Mouse (Mus musculus): ENCODE results near the gene Rrp36. TPM values are rescaled to one million over a fixed set of nuclear protein-coding genes. Genes with fewer than 3 reads are reported as not detected.
A peak's percentile ranks its signal among the peaks of the same experiment; 100 is the strongest.

Gene Rrp36
- polyA plus RNA-seq, 1 experiment from 2014 or later: 56.4 TPM

DNA sequence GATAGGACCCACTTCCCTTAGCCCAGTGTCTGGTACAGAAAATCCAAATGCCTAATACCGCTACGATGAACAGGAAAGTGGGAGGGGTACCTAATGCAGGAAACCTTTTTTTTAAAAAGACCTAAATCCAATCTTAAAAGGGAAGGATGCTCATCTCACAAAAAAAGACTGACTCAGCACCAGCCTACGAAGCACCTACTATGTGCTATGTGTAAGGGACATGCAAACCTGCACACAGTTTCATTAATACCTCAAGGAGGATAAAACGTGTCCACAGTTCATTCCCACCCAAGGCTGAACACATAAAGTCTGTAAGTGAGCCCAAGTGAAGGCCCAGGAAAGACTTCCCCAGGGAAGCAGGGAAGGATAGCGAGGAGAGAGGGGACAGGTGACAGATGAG lies 28.4 kb upstream of the Rrp36 start:
- Histone ChIP-seq H3K27me3 (replicated peaks) (no peaks in the 10 kb centered on the region), H3K9ac (0 out of 2 replicates have a peak overlapping the region, but pooled peaks have one; percentile 87), H3K4me1 (replicated peaks) (peaks cover 34% of the 10 kb centered on the region), H3K36me3 (peaks cover 5% of the 10 kb centered on the region; the same call in 1 of the 2 replicates), H3K4me2 (replicated peaks) (peak overlapping the region; percentile 72), H3K4me3 (replicated peaks) (peak overlapping the region; percentile 90; the same call in 1 of the 2 replicates), H3K27ac (no peak overlapping the region), H3K9me3 (no peaks in the 10 kb centered on the region)
- no peak for ATAC-seq
- WGBS: 89% methylated on average over 5 of the region's 5 CpGs

DNA sequence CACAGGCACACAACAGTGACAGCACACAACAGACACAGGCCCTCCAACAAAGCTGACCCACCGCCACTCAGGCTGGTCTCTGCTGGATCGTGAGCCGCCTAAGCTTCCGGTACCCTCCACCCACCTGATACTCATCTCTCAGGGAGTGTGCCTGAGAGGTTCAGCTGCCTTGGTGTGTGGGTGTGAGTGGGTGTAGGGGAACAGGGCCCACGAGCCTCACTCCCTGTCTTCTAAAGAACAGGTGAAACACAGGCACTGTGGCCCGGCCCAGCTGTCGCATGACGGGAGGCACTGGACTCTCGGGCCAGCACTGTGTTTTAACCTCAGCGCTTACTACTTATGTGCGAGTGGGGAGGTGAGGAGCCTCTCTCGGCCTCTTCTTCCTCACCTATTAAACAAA lies 27.9 kb upstream of the Rrp36 start:
- 84% methylated on average over 12 of the region's 12 CpGs for WGBS
- Histone ChIP-seq H3K9me3 (no peaks in the 10 kb centered on the region), H3K4me2 (replicated peaks) (0 out of 2 replicates have a peak overlapping the region, but pooled peaks have one; percentile 72), H3K4me3 (replicated peaks) (no peak overlapping the region), H3K27ac (no peak overlapping the region), H3K36me3 (peaks cover 5% of the 10 kb centered on the region; the same call in 1 of the 2 replicates), H3K27me3 (replicated peaks) (no peaks in the 10 kb centered on the region), H3K9ac (no peak overlapping the region), H3K4me1 (replicated peaks) (peaks cover 34% of the 10 kb centered on the region)
- ATAC-seq: no peak

DNA sequence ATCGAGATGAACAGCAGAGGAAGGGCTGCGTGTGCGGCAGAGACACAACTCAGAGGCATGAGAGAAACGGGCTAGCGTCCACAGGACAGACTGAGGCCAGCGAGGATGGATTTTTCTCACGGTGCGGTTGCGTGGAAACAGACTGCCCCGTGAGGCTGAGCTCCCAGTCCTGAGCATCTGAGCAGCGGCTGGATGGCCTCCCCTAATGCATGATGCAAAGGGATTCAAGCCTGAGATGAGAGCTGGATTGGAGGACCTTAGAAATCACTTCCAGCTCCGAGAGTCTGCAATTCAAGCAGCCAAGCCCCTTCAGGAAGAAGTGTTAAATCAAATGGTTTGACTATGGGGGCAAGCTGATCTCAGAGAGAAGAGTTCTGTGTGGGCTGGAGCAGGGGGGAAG lies 27.3 kb upstream of the Rrp36 start:
- 71% methylated on average over 12 of the region's 12 CpGs for WGBS
- H3K4me2 ChIP-seq (replicated peaks): peak overlapping the region; percentile 24; the same call in 1 of the 2 replicates
- H3K27ac ChIP-seq: 0 out of 2 replicates have a peak overlapping the region, but pooled peaks have one; percentile 40
- H3K4me1 ChIP-seq (replicated peaks): peaks cover 34% of the 10 kb centered on the region
- H3K27me3 ChIP-seq (replicated peaks): no peaks in the 10 kb centered on the region
- H3K4me3 ChIP-seq (replicated peaks): no peak overlapping the region
- 0 out of 2 replicates have a peak overlapping the region, but pooled peaks have one; percentile 17 for H3K9ac ChIP-seq
- peaks cover 5% of the 10 kb centered on the region; the same call in 1 of the 2 replicates for H3K36me3 ChIP-seq
- no peak for ATAC-seq
- no peaks in the 10 kb centered on the region for H3K9me3 ChIP-seq

DNA sequence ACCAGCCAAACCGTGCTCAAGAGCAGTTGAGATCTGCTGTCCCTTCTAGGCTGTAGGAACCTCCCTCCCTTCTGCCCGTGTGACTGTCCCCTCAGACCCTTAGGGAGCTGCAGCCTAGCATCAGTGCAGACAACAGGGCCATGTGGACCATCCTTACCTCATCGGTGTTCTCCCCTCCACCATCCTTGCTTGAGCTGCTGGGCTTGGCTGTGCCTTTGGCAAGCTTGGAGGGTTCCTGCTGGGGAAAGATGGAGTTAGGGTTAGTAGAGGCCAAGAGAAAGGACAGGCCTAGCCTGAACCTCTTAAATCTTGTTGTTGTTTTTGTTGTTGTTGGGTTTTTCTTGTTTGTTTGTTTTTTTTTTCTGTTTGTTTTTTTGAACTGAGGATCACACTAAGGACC lies 25.8 kb upstream of the Rrp36 start:
- Histone ChIP-seq H3K4me2 (replicated peaks) (no peak overlapping the region), H3K27me3 (replicated peaks) (no peaks in the 10 kb centered on the region), H3K4me1 (replicated peaks) (peaks cover 34% of the 10 kb centered on the region), H3K27ac (no peak overlapping the region), H3K9ac (no peak overlapping the region), H3K9me3 (no peaks in the 10 kb centered on the region), H3K36me3 (peaks cover 5% of the 10 kb centered on the region; the same call in 1 of the 2 replicates), H3K4me3 (replicated peaks) (no peak overlapping the region)
- 80% methylated on average over 3 of the region's 3 CpGs for WGBS
- ATAC-seq: no peak

DNA sequence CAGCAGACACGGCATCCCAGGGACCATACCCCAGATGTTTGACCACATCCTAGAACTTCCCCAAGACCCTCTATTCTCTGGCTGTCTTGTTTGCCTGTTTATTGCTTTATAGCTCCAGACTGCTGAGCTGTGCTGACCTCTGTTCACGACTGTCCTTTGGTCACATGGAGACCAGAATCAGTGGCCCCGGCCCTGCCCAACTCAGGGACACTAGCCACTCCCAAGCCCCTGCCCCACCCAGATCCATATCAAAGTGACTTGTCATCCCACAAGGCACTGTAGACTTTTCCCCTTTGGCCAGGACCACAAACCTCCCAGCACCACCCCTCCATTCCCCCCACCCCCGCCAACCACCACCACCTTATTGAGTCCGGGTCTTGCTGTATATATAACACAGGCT lies 25.1 kb upstream of the Rrp36 start:
- Histone ChIP-seq H3K36me3 (peaks cover 5% of the 10 kb centered on the region; the same call in 1 of the 2 replicates), H3K27me3 (replicated peaks) (no peaks in the 10 kb centered on the region), H3K27ac (no peak overlapping the region), H3K9ac (no peak overlapping the region), H3K4me3 (replicated peaks) (no peak overlapping the region), H3K4me2 (replicated peaks) (no peak overlapping the region), H3K9me3 (no peaks in the 10 kb centered on the region), H3K4me1 (replicated peaks) (peaks cover 34% of the 10 kb centered on the region)
- ATAC-seq: peak; percentile 58; the same call in 1 of the 2 replicates
- 43% methylated on average over 5 of the region's 5 CpGs for WGBS

DNA sequence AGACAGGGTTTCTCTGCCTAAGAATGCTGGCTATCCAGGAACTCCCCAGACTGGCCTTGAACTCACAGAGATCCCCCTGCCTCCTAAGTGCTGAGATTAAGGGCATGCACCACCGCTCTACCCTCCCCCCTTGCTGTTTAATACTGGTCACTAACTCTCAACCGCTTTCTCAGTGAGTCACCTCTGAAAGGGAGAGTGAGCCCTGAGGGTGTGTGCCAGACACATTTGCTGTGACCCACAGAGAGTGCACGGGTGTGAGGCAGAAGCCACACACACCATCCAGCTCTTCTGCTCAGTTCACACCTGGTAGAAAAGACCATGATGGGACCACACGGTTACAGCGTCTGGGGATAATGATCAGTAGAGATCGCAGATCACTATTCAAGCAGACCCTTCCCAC lies 24.4 kb upstream of the Rrp36 start:
- Histone ChIP-seq H3K4me2 (replicated peaks) (no peak overlapping the region), H3K9me3 (no peaks in the 10 kb centered on the region), H3K27ac (no peak overlapping the region), H3K36me3 (peaks cover 5% of the 10 kb centered on the region; the same call in 1 of the 2 replicates), H3K9ac (no peak overlapping the region), H3K4me1 (replicated peaks) (peaks cover 29% of the 10 kb centered on the region), H3K27me3 (replicated peaks) (no peaks in the 10 kb centered on the region), H3K4me3 (replicated peaks) (no peak overlapping the region)
- WGBS: 84% methylated on average over 6 of the region's 6 CpGs
- ATAC-seq: no peak

DNA sequence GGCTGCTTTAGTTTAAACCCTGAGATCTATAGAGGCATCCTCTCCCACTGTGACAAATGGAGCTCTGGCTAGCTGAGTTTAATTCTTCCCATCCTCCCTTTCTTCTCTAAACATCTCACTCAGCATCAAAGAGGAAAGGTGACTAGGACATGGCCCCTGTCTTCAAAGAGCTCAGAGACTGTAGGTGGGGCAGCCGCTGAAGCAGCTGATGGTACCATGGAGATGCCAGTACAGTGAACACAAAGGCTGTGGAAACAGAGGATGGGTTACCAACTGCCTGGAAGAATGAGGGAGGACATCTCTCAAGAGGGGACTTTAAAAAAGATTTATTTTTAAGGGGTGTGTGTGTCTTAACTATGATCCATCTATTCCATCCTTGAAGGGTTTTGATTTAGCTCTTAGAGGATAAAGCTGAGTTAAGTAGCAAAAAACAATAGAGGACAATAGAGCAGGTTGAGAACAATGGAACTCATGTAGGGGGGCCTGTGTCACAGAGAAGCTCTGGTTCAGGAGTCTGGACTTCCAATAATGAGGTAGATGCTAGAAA lies 20.4 kb upstream of the Rrp36 start:
- H3K36me3 ChIP-seq: peaks cover 3% of the 10 kb centered on the region; the same call in 1 of the 2 replicates
- H3K4me3 ChIP-seq (replicated peaks): no peak overlapping the region
- H3K9me3 ChIP-seq: no peaks in the 10 kb centered on the region
- WGBS: 85% methylated on average over 1 of the region's 1 CpGs
- no peak overlapping the region for H3K9ac ChIP-seq
- H3K27ac ChIP-seq: no peak overlapping the region
- 0 out of 2 replicates have a peak, but pooled peaks cover 2% of the 10 kb centered on the region for H3K4me1 ChIP-seq (replicated peaks)
- ATAC-seq: no peak
- no peak overlapping the region for H3K4me2 ChIP-seq (replicated peaks)
- no peaks in the 10 kb centered on the region for H3K27me3 ChIP-seq (replicated peaks)

DNA sequence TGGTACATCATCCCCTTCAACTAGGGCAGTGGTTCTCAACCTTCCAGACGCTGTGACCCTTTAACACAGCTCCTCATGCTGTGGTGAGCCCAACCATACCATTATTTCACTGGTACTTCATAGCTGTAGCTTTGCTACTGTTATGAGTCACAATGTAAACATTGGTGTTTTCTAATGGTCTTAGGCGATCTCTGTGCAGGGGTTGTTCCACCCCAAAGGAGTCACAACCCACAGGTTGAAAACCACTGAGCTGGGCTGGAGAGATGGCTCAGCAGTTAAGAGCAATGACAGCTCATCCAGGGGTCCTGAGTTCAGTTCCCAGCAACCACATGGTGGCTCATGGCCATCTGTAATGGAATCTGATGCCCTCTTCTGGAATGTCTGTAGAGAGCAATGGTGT lies 17.2 kb upstream of the Rrp36 start:
- H3K4me1 ChIP-seq (replicated peaks): no peaks in the 10 kb centered on the region
- H3K4me2 ChIP-seq (replicated peaks): no peak overlapping the region
- WGBS: 74% methylated on average over 2 of the region's 2 CpGs
- H3K27me3 ChIP-seq (replicated peaks): no peaks in the 10 kb centered on the region
- H3K9ac ChIP-seq: no peak overlapping the region
- H3K27ac ChIP-seq: no peak overlapping the region
- H3K9me3 ChIP-seq: no peaks in the 10 kb centered on the region
- no peak for ATAC-seq
- H3K4me3 ChIP-seq (replicated peaks): no peak overlapping the region
- H3K36me3 ChIP-seq: peaks cover 14% of the 10 kb centered on the region

DNA sequence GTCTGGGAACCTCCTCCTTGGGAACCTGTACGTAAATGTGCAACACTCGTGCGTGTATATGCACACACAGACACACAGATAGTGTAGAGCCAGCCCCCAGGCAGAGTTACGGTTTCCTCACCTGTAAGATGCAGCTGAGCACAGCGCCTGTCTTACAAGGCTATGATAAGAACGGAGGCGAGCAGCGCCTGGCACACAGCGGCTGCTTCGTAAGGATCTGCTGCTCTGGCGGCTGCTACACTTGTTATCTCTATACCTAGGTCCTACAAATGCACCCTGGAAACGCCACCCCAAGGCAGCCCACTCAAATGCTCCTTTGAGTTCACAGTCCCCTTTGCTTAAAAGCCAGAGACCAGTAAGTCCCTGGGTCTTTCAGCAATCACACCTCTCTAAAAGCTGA lies 16.5 kb upstream of the Rrp36 start:
- H3K9me3 ChIP-seq: no peaks in the 10 kb centered on the region
- no peaks in the 10 kb centered on the region for H3K4me1 ChIP-seq (replicated peaks)
- H3K36me3 ChIP-seq: peaks cover 20% of the 10 kb centered on the region
- no peak overlapping the region for H3K27ac ChIP-seq
- H3K9ac ChIP-seq: no peak overlapping the region
- ATAC-seq: no peak
- no peak overlapping the region for H3K4me3 ChIP-seq (replicated peaks)
- H3K27me3 ChIP-seq (replicated peaks): no peaks in the 10 kb centered on the region
- no peak overlapping the region for H3K4me2 ChIP-seq (replicated peaks)
- 90% methylated on average over 12 of the region's 12 CpGs for WGBS

DNA sequence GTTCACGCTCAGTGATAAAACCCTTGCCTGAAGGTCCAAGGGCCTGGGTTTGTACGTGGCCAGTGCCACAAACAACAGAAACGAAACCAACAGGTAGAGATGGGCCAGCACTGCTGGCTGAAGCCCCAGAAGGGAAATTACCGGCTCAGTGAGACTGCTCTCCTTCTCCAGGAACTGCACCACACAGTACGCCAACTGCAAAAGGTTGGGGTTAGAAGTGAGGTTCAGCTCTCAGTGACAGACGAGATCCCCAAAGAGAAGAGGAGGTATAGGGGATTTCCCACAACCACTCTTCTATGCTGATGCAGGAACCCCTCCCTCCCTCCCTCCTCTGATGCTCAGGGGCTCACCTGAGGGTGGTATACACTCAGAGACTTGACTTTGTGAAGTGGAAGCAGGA lies 11.8 kb upstream of the Rrp36 start:
- no peak overlapping the region for H3K4me2 ChIP-seq (replicated peaks)
- no peak overlapping the region for H3K9ac ChIP-seq
- WGBS: 89% methylated on average over 6 of the region's 6 CpGs
- ATAC-seq: no peak
- H3K36me3 ChIP-seq: peaks cover 46% of the 10 kb centered on the region
- H3K4me1 ChIP-seq (replicated peaks): peaks cover 9% of the 10 kb centered on the region
- H3K27me3 ChIP-seq (replicated peaks): no peaks in the 10 kb centered on the region
- H3K4me3 ChIP-seq (replicated peaks): no peak overlapping the region
- H3K27ac ChIP-seq: no peak overlapping the region
- no peaks in the 10 kb centered on the region for H3K9me3 ChIP-seq

DNA sequence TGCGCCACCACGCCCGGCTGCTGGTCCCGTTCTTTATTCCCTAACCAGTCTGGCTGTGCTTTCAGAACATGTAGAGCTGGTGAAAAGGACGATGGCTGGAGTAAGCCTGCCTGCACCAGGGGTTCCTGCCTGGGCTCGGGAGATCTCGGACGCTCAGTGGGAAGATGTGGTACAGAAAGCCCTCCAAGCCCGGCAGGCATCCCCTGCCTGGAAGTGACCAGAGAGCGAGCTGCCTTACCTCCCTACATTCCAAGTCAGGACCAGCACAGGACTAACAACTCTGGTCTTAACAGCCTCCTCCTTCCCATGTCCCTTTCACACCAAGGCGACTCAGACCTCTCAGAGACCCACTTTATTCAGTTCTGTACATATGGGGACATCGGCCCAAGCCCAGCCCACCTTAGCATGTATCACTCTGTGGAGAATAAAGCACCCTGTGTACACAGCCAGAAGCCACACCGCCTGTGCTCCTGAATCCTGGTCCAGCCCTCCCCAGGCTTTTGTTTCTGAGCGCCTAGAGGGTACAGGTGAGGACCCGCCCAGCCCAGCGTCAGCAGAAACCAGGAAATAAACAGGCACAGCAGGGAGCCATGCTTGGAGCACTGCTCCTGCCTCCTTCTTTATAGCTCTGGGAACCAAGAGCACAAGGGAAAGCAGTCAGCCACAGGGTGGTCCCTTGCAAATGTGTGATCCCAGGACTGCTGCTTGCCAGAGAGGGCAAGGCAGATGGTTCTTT lies 8.7 kb upstream of the Rrp36 start:
- WGBS: 80% methylated on average over 16 of the region's 16 CpGs

DNA sequence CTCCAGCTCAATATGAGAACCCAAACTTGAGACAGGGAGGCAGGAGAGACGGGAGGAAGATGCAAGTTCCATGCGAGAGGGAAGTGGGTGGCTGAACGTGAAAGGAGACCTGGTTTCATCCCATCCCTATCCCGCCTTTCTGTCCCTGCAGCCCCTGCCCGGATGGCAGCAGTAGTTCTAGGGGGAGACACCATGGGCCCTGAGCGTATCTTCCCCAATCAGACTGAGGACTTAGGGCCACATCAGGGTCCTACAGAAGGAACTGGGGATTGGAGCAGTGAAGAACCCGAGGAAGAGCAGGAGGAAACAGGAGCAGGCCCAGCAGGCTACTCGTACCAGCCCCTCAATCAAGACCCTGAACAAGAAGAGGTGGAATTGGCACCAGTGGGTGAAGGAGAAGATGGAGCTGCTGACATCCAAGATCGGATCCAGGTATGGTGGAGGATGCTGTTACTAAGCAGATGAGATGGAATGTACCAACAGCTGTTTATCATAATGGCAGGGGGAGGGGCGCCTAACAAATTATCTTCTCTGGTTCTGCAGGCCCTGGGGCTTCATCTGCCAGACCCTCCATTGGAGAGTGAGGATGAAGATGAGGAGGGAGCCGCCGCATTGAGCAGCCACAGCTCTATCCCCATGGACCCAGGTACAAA lies 7.4 kb upstream of the Rrp36 start:
- no peaks in the 10 kb centered on the region for H3K27me3 ChIP-seq (replicated peaks)
- H3K4me3 ChIP-seq (replicated peaks): peak overlapping the region; percentile 89
- H3K4me1 ChIP-seq (replicated peaks): peaks cover 23% of the 10 kb centered on the region
- no peak for ATAC-seq
- peaks cover 46% of the 10 kb centered on the region for H3K36me3 ChIP-seq
- peak overlapping the region; percentile 54; the same call in 1 of the 2 replicates for H3K27ac ChIP-seq
- WGBS: 23% methylated on average over 12 of the region's 12 CpGs
- peak overlapping the region; percentile 58 for H3K9ac ChIP-seq
- peak overlapping the region; percentile 92 for H3K4me2 ChIP-seq (replicated peaks)
- H3K9me3 ChIP-seq: no peaks in the 10 kb centered on the region

More for the DNA sequence above, 8.7 kb upstream of the Rrp36 start:
- no peak overlapping the region for H3K4me2 ChIP-seq (replicated peaks)
- no peaks in the 10 kb centered on the region for H3K27me3 ChIP-seq (replicated peaks)
- no peak overlapping the region for H3K27ac ChIP-seq
- H3K9me3 ChIP-seq: no peaks in the 10 kb centered on the region
- peaks cover 23% of the 10 kb centered on the region for H3K4me1 ChIP-seq (replicated peaks)
- H3K9ac ChIP-seq: no peak overlapping the region
- H3K36me3 ChIP-seq: peaks cover 48% of the 10 kb centered on the region
- ATAC-seq: no peak
- H3K4me3 ChIP-seq (replicated peaks): no peak overlapping the region

All from intestine, embryonic 15.5 days (tissue).